Mouse (Mus musculus) cerebellum, adult 2 months (tissue): ENCODE data around the gene Nf1. TPM values are rescaled to one million over a fixed set of nuclear protein-coding genes. Genes with fewer than 3 reads are reported as not detected.
A peak's percentile ranks its signal among the peaks of the same experiment; 100 is the strongest.

Experiments
- DNase-seq, 2 experiments: peaks; one replicate each; pipeline ENCODE4 v3.0.0; 2021
- H3K27ac ChIP-seq: fragments of 200-500 bp; 2 replicates; pipeline ENCODE4 v1.5.1; 2012; ENCODE audit warnings: low read length, control low read depth, inconsistent platforms; ENCODE audit not compliant: insufficient read depth
- H3K27me3 ChIP-seq: fragments of 200-500 bp; 2 replicates; pipeline ENCODE4 v1.6.1; 2012; ENCODE audit warnings: inconsistent platforms, mild to moderate bottlenecking, low read length, moderate library complexity; ENCODE audit not compliant: control insufficient read depth, insufficient read depth
- H3K4me1 ChIP-seq: fragments of 200-500 bp; 2 replicates; pipeline ENCODE4 v1.6.1; 2011; ENCODE audit warnings: low read length; ENCODE audit not compliant: control insufficient read depth, insufficient read depth
- H3K4me3 ChIP-seq: fragments of 200-500 bp; replicated peaks from 2 replicates; pipeline ENCODE3; 2011; ENCODE audit warnings: mild to moderate bottlenecking, low read depth, low read length, control low read depth; ENCODE audit not compliant: insufficient read depth
- CTCF ChIP-seq: fragments of 200-500 bp; IDR thresholded peaks from 2 replicates; pipeline ENCODE4 v1.5.1; 2011; ENCODE audit warnings: low read depth, mild to moderate bottlenecking, control low read depth, low read length, moderate library complexity, borderline replicate concordance; ENCODE audit not compliant: insufficient read depth
- POLR2A ChIP-seq: fragments of 200-500 bp; IDR thresholded peaks from 2 replicates; pipeline ENCODE4 v1.6.1; 2011; ENCODE audit warnings: low read length, control low read depth, borderline replicate concordance; ENCODE audit not compliant: insufficient read depth
- WGBS: fragments of 180-500 bp; shearing (Covaris S2); methylation state at CpG from one replicate; pipeline ENCODE4 v1.1.7; 2018; 5-methylcytosine and 5-hydroxymethylcytosine counted together
- polyA plus RNA-seq: library from polyadenylated mRNA; depleted of rRNA; stranded (reverse); fragments of >200 nt; gene quantifications from 2 replicates; pipeline ENCODE4 v1.2.3, GENCODE M21; 2012

The Nf1 gene
- polyA plus RNA-seq, 1 experiment = 40.6 TPM

DNA sequence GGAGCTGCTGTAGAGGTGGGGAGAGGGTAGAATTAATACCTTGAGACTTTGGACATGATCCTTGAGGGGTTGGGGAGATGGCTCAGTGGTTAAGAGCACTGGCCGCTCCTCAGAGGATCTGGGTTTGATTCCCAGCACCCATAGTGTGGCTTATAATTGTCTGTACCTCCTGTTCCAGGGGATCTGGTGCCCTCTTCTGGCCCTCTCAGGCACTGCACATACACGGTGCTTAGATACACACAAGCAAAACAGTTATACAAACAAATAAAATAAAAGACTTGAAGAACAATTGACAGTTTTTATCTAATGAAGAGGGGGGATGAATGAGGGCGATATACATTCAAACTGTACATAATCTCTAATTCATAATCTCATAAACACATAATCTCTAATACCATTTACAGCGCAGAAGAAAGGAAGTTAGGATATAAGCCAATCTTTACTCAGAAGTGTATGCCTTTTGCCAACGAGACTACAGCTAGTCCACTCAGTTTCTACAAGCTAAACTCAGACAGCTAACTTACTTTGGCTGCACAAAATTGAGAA is 2.7 kb upstream of the Nf1 start:
- Histone ChIP-seq H3K4me3 (no peak overlapping the region), H3K4me1 (no peaks in the 10 kb centered on the region), H3K27me3 (no peaks in the 10 kb centered on the region), H3K27ac (no peak overlapping the region)
- peak in 1 of 2 experiments; percentile 20 for DNase-seq
- WGBS = 93% methylated on average over 5 of the region's 5 CpGs
- TF ChIP-seq POLR2A = no peak
- peak; percentile 34; the same call in 1 of the 2 replicates for TF ChIP-seq CTCF

DNA sequence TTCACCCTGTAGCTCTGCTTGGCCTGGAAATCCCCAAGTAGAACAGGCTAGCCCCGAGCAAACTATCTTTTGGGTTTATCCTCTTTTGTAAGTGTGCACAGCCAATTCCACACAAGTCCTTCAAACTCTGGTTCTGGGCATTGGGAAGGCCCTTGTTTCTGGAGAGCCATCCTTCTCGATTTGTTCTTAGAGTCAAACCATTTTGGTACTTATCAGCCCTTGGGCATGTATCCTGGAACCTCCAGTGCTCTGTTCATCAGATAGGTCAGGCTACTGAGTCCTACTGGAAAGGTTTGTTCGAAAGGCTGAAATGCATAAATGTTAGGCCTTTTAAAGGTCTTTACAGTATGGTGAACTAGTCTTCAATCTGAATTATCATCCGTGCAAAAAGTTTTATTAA is 872 bp upstream of the Nf1 start:
- Histone ChIP-seq H3K27ac (no peak overlapping the region), H3K27me3 (no peaks in the 10 kb centered on the region), H3K4me1 (no peaks in the 10 kb centered on the region), H3K4me3 (peak overlapping the region; percentile 64)
- TF ChIP-seq CTCF (no peak), POLR2A (no peak)
- WGBS = 50% methylated on average over 4 of the region's 4 CpGs
- DNase-seq = peak; percentile 9 to 18

DNA sequence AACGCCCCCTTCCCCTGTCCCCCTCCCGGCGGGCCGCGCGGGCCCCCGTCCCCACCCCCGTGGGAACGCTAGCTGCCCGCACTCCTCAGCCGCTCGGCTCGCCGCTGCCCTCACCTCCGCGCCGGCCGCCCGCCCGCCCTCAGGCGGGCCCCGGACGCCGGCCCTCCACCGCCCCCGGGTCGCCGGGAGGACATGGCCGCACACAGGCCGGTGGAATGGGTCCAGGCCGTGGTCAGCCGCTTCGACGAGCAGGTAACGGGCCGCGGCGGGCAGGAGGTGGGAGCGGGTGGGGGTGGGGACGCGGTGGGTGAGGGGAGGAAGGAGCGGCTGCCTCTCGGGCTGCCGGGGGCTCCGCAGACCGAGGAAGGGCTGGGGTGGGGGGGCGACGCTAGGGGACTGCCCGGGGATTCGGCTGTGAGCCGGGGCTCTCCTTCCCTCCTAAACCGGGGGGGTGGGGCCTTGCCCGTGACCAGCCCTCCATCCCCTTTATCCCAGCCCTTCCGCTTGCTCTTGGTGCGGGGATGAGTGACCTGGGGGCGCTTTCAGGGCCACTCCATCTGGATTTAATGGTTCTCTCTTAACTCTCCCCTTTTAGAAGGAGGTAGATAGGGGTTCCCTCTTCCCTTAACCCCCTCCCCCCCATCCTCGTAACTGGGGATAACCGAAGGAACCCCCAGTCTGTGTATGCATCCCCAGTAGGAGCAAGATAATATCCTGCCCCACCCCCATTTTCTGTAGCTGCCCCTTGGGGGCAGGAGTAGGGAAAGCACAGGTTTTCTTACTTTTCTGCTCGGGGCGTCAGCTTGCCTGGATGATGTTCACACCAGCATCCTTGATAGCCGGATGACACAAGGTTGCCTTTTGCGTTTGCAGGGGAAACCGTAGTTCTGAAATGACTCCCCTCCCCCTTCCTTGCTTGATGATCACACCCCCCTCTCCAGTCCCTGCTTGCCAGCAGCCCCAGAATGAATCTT is 602 bp downstream of the Nf1 start:
- DNase-seq = peak; percentile 38 to 41
- Histone ChIP-seq H3K27me3 (no peaks in the 10 kb centered on the region), H3K4me1 (no peaks in the 10 kb centered on the region), H3K4me3 (peak overlapping the region; percentile 64), H3K27ac (no peak overlapping the region)
- WGBS = under 1% methylated on average over 54 of the region's 63 CpGs
- TF ChIP-seq CTCF (no peak), POLR2A (no peak)

DNA sequence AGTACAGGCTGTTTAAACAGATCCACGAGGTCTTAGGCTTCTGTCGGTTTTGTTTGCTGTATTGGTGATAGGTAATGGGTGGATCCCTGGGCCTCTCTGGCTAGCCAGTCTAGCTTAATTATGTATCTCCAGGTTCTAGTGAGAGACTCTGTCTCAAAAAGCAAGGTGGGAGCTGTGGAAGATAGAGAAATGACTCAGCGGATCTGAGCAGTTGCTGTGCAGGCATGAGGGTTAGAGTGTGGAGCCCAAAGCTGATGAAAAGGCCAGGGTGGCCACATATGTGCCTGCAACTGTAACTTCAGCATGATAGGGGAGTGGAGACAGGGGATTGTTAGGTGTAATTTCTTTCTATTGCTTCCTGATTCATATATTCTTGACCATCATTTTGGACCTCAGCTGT is 17.5 kb downstream of the Nf1 start:
- H3K27me3 ChIP-seq = no peaks in the 10 kb centered on the region
- no peak overlapping the region for H3K4me3 ChIP-seq
- no peak overlapping the region for H3K27ac ChIP-seq
- WGBS = 88% methylated on average over 3 of the region's 3 CpGs
- H3K4me1 ChIP-seq = peaks cover 6% of the 10 kb centered on the region; the same call in 1 of the 2 replicates
- no peak for DNase-seq
- TF ChIP-seq POLR2A = no peak
- TF ChIP-seq CTCF = no peak

DNA sequence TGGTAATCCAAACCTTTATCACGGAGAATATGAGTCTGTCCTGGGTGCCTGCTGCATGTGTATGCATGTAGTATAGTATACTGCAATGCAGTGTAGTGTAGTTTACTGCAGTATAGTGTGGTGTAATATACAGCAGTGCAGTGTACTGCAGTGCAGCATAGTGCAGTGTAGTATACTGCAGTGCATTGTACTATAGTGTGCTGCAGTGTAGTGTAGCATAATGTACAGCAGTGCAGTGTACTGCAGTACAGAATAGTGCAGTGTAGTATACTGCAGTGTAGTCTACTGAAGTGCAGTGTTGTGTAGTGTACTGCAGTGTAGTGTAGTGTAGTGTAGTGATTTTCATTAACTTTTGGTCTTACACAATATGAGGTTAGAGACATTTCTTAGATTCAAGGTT is 17.9 kb downstream of the Nf1 start:
- TF ChIP-seq CTCF (no peak), POLR2A (no peak)
- peaks cover 6% of the 10 kb centered on the region; the same call in 1 of the 2 replicates for H3K4me1 ChIP-seq
- no peak overlapping the region for H3K4me3 ChIP-seq
- 96% methylated on average over 1 of the region's 1 CpGs for WGBS
- H3K27me3 ChIP-seq = no peaks in the 10 kb centered on the region
- no peak overlapping the region for H3K27ac ChIP-seq
- no peak for DNase-seq

DNA sequence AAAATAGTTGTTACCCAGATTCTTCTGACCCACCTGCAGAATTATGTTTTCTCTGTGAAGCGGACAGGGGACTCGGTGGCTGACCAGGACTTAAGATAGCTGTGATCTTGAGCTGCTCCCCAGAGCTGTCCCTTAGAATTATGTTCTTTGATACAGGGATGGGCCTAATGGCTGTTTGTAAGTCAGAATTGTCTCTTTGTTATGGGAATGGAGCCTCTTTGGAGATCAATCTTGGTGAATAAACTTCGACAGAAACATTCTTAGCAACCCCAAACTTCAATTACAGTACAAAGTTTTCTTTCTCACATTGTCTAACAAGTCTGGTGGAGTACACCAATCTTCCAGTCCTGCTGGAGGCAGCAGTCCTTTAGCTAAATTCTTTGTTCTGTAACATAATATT is 25.5 kb downstream of the Nf1 start:
- no peak overlapping the region for H3K4me3 ChIP-seq
- 89% methylated on average over 3 of the region's 3 CpGs for WGBS
- H3K4me1 ChIP-seq = no peaks in the 10 kb centered on the region
- no peak for DNase-seq
- TF ChIP-seq POLR2A (no peak), CTCF (no peak)
- no peak overlapping the region for H3K27ac ChIP-seq
- H3K27me3 ChIP-seq = no peaks in the 10 kb centered on the region

DNA sequence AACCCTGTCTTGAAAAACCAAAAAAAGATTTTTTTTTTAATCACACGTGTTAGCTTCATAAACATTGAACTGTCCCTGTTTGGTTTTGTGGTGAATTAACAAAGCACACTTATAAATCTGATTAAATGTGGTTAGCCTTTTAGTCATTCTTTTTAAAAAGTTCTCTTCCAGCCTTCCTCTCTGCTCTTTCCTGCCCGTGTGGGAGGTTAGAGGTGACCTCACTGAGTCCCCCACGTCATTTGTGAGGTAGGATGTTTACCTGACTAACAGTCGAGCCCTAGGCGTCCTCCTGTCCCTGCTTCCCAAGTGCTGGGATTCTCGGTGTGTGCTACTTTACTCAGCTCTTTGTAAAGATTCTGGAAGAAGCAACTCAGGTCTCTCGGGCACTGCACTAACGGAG is 26.8 kb downstream of the Nf1 start:
- no peak overlapping the region for H3K4me3 ChIP-seq
- no peak for DNase-seq
- 69% methylated on average over 8 of the region's 8 CpGs for WGBS
- H3K27ac ChIP-seq = no peak overlapping the region
- no peaks in the 10 kb centered on the region for H3K4me1 ChIP-seq
- TF ChIP-seq POLR2A (no peak), CTCF (no peak)
- no peaks in the 10 kb centered on the region for H3K27me3 ChIP-seq

DNA sequence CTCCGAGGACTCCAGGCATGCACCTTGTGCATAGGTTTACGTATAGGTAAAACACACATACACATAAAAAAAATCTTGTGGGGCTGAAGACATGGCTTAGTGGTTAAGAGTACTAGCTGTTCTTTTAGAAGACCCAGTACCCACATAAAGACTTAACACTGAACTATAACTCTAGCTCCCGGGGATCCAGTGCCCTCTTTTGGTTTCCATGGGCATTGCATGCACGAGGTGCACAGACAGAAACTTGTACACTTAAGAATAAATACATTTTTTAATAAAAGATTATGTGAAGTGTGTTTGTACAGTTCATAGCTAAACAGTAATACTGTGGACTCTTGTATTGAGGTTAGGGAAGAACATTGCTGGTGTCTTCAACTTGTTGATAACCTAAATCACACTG is 33.5 kb downstream of the Nf1 start:
- Histone ChIP-seq H3K27ac (no peak overlapping the region), H3K4me1 (no peaks in the 10 kb centered on the region), H3K27me3 (no peaks in the 10 kb centered on the region), H3K4me3 (no peak overlapping the region)
- WGBS = 94% methylated on average over 4 of the region's 4 CpGs
- DNase-seq = no peak
- no peak for TF ChIP-seq CTCF
- no peak for TF ChIP-seq POLR2A
